Mouse (Mus musculus): ENCODE results near the gene Katnbl1. TPM values are rescaled to one million over a fixed set of nuclear protein-coding genes. Genes with fewer than 3 reads are reported as not detected.
"Not testable (repeated sequence)": the region's sequence is repeated elsewhere in the genome, so short reads cannot be mapped to it uniquely, and the experiment has no call there.

Katnbl1 gene
- total RNA-seq, 2 experiments from 2014 or later = 11.2 to 12.5 TPM

- no peak for DNase-seq
Measured at GRCm38 (mm10) chr2:112392689-112393088, 13.7 kb downstream of the Katnbl1 start.

GRCm38 (mm10) chr2:112393958-112394357 is 14.9 kb downstream of the Katnbl1 start:
- DNase-seq = no peak

DNA sequence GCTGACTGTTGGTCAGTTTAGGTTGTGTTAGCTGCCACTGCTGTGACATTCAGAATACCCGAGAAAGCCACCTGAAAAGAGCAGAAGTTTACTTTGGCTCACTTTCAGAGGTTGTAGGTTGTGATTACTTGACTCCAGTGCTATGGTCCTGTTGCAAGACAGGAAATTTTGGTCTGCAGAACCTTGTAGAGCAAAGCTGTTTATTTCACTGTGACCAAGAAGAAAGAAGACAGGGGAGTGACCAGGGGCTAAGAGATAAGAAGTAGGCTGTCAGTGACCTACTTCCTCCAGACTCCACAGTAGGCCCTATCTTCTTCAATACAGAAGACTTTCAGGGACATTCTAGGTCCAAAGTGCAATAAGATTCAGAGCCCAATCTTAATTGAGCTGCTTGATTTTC is 17.6 kb downstream of the Katnbl1 start:
- DNase-seq = no peak

DNA sequence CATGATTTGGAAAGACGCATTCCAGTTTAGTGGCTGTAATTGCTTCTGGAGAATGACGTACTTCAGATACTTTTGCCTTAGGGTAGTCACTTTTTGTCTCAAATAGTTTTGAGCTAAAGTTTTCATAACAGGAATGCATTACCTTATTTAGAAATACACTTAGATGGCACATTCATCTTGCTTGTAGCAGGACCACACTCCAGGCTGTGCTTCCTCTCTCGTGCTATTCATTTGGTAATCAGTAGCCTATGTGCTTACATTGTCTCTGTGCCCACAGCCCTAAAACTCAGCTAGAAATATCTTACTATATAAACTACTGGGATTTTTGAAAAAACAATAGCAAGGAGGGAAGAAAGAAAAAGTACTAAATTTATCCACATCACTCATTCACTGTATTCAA is 28.0 kb downstream of the Katnbl1 start:
- DNase-seq = no peak

DNA sequence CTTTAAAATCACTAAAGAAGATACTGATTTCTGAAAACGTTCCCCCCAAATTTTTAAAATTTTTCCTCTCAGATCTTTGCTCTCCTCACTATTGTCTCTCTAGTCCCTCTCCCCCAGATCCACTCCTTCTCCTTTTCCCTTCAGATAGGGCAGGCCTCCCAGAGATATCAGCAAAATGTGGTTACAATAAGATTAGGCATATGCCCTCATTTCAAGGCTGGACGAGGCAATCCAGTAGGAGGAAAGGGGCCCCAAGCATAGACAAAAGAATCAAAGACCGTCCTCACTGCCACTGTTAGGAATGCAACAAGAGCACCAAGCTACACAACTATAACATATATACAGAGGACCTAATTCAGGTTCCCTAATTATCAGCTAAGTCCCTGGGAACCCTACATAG is 46.3 kb downstream of the Katnbl1 start:
- DNase-seq = no peak

GRCm38 (mm10) chr2:112428534-112428933 is 49.5 kb downstream of the Katnbl1 start:
- DNase-seq = not testable (repeated sequence)

- no peak for DNase-seq
Measured at GRCm38 (mm10) chr2:112429665-112430064, 50.7 kb downstream of the Katnbl1 start.

DNA sequence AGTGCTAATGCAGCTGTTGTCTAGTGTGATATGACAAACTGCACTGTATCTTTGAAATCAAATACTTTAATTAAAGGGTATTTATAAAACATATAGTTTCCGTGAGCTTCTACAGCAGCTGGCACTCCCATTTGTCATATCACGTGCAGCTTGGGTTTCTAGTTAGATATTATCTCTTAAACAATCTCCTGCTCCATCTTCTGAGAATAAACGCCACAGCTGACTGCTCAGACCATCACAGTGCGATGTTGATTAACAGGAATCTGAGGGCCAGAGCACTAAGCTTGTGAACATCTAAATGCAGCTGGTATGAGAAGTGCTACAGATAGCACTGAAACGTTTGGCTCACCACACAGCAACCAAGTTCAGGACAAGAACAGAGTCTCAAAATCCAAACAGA is 51.4 kb downstream of the Katnbl1 start:
- DNase-seq = no peak

GRCm38 (mm10) chr2:112432523-112432922 is 53.5 kb downstream of the Katnbl1 start:
- no peak for DNase-seq

DNA sequence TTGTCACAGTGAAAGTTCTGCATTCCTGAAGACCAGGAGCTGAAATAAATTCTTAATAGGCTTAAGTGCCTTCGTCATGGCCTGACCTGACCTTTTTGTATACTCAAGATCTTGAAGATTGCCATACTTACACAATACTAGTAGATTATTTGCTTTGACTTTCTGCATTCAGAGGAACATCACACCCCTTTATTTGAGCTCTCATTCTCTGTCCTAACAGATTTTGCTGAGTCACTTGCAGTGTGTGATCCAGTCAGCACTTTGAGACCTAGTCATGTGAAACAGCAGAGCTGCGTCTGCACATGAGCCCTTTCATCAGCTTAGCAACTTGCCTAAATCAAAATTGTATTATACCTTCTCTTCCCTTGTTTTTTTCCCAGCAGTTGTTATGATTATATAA is 54.3 kb downstream of the Katnbl1 start:
- DNase-seq = no peak

GRCm38 (mm10) chr2:112436292-112436691 is 57.3 kb downstream of the Katnbl1 start:
- DNase-seq = no peak

DNA sequence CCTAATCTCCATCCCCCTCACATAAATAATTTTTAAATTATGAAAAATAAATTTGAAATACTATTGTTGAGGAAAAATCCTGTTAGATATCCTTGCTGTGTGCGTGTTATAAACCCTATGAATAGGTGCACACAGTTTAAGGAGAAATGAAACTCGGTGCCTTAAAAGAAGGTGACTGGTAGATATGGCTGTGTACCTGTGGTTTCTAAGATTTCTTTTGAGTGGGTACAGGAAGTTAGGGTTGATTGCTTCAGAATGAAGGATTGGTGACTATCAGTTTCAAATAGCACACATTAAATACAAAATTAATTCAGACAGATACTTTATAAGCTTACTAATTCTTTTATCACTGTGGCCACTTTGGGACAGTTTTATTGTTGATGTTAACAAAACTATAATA is 58.6 kb downstream of the Katnbl1 start:
- no peak for DNase-seq

GRCm38 (mm10) chr2:112443491-112443890 is 64.5 kb downstream of the Katnbl1 start:
- no peak for DNase-seq

- no peak for DNase-seq
Measured at GRCm38 (mm10) chr2:112445511-112445910, 66.5 kb downstream of the Katnbl1 start.

GRCm38 (mm10) chr2:112448046-112448445 is 69.0 kb downstream of the Katnbl1 start:
- not testable (repeated sequence) for DNase-seq

DNA sequence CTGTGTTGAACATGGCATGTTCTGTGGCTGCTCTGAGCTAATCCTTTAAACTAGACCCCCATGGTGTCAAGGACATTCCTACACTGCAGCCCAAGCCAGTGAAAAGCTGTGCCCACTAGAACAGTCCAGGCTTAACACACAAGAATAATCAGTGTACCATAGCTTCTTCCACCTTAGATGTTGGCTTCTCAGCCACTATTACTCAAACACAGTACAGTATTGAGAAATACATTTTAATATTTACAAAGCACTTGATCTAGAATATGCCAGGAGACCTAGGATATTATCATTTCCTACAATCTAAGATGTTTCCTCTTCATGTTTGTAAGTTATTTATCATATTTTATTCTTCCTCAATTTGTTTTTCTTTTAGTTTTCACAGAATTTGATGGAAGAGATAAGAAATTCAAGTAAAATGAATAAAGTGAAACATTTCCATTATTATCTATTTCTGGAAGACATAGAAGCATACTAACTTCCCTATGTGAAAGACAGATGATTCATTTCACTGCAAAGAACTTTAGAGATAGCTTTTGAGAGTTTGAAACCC is 69.6 kb downstream of the Katnbl1 start:
- no peak for DNase-seq

DNA sequence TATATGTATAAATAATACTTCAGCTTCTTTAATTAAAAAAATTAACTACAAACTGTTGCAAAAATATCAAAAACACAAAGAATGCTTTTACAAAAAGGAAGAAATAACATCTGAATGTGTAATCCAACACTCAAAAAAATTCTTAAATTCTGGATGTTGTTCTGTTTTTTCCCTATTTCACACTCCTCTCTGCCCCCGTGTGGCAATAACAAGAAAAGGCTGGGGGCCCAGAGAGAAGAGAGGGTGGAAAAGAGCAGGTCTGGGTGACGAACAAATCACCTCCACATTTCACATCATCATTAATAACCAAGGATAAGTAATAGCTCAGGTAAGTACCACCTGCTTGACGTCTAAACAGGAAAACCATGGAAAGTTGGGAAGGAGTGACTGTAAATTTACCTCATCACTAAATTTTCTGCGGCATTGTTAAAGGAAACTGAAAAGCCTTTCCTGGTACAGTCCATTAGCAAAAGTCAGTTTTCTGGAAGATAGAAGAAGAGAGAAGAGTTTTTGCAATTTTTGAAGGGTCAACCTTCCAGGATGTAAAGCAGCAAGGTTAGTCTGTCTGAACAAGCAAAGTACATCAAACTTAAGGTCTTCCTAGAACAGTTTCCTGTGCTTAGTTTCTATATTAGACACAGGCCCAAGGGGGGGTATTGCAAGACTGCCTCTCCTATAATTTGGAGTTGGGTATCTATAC is 70.7 kb downstream of the Katnbl1 start:
- DNase-seq = peak; percentile 7 to 22

- DNase-seq = not testable (repeated sequence)
Measured at GRCm38 (mm10) chr2:112452513-112452912, 73.5 kb downstream of the Katnbl1 start.

DNA sequence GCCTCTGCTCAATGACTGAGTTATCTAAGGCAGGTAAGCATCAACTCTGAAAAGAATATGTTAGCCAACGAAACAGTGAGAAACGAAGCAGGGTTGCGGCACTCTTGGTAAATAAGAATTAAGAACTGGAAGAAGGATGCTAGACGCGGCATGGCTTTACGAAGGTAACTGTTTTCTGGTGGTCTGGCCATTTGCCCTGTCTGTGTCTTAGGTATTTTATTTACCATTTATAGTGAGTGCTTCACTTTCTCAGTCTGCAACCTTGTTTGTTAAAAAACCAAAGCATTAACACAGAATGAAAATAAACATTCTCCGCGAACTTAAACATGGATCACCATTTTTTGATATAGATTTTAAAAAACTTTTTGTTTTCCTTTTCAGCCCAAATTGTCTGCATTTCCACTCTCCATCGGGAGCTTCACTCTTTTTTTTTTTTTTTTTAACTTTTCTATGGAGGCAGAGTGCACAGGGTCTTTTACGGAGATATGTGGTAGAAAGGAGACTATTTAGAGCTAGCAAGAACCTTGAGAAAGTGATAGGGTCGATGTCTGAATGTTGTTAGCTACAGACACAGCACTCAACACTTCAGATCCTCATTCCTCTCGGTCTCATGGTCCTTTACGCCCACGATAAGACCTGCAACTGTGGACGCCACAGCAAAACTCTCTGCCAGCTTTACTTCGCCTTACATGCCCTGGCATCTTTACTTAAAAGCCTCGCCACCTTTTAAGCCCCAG is 75.3 kb downstream of the Katnbl1 start:
- no peak for DNase-seq

DNA sequence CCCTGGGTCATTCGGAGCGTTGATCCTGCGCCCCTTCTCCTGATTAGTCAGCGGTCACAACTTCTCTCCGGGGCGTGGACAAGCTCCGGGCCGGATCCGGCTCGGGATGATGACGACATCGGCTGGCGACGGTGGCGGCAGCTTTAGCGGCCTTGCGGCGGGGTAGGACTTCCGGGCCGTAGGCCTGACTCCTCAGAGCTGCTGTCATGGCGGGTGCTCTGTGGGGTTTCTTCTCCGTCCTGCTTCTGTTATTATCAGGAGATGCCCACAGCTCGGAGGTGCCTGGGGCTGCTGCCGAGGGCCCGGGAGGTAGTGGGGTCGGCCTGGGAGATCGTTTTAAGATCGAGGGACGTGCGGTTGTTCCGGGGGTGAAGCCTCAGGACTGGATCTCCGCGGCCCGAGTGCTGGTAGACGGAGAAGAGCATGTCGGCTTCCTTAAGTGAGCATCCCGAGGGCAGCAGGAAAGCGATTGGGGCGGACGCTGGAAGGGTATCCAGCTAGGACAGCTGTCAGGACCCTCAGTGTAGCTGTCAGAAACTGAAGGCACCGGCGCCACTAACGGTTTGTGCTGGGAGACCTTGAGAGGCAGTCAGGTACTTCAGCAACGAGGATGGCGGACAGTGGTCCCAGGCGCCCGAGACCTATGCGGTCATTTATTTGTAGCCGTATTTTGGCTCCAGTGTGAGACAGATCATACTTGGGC is 76.0 kb downstream of the Katnbl1 start, which contains the start of gene Emc7:
Emc7 (plus strand) TSS at position 136 of the 703 bp plus-strand sequence.
- DNase-seq = peak; percentile 99 to 100

GRCm38 (mm10) chr2:112460557-112460956 is 81.5 kb downstream of the Katnbl1 start:
- no peak for DNase-seq

Measured in adrenal gland, postnatal 36 days (tissue).